In genomic region chr3:116662463-116662863, GRCm38 (mm10) we compare ENCODE assay signal across 8 mouse cellular contexts. TPM values are rescaled to one million over a fixed set of nuclear protein-coding genes. Genes with fewer than 3 reads are reported as not detected.
DNase-seq lines count a peak whose midpoint lies in the region; ATAC-seq lines count a peak whose summit lies in the region.

Gene Mfsd14a (minus strand): TSS chr3:116662677.

- H3K4me3 ChIP-seq in hindbrain, embryonic 12.5 days, result peak within 1 kb of the TSS; percentile 98

- WGBS in hindbrain, embryonic 12.5 days, result under 1% methylated on average over 39 of the region's 39 CpGs

- H3K9ac ChIP-seq in hindbrain, embryonic 12.5 days, result peak within 1 kb of the TSS; percentile 98

- H3K9me3 ChIP-seq in hindbrain, embryonic 12.5 days (replicated peaks), result no peaks in the 10 kb centered on the region

- peaks cover 31% of the 10 kb centered on the region for H3K4me1 ChIP-seq in hindbrain, embryonic 12.5 days

- peak; percentile 99 for ATAC-seq in hindbrain, embryonic 12.5 days (ENCODE audit: low FRiP score)

- peak; percentile 98 for DNase-seq in NIH3T3 (ENCODE audit: low read depth)
- DNase-seq in cerebellum, postnatal 10 days, result peak; percentile 100
- peak; percentile 92 to 98 for DNase-seq in frontal cortex, postnatal 10 days (ENCODE audit: low spot score in 2 of 2)
- DNase-seq in layer of hippocampus, postnatal 14 days (ENCODE audit: low spot score in 2 of 2), result peak; percentile 96 to 98
- DNase-seq in lung, postnatal 14 days, result peak; percentile 100
- DNase-seq in retina, adult 2 months (ENCODE audit: low read depth, low spot score), result peak; percentile 83
- DNase-seq in thymus, postnatal 36 days, result peak; percentile 99 to 100

- H3K27ac ChIP-seq in hindbrain, embryonic 12.5 days, result peak within 1 kb of the TSS; percentile 96

- peak within 1 kb of the TSS; percentile 63 for H3K4me2 ChIP-seq in hindbrain, embryonic 12.5 days (replicated peaks)

- no peaks in the 10 kb centered on the region for H3K27me3 ChIP-seq in hindbrain, embryonic 12.5 days

- H3K36me3 ChIP-seq in hindbrain, embryonic 12.5 days, result no peaks in the 10 kb centered on the region

RNA-seq across cellular contexts. Expression of gene Mfsd14a, which starts in this region (rescaled TPM):
- polyA plus RNA-seq in hindbrain, embryonic 12.5 days (2016; fragmentation: Nextera tagmentation; extraction: Ambion mirVana), result 72.8 and 77.1 TPM in 2 replicates
- 10 to 100 TPM; 54.9 to 57.0 TPM for total RNA-seq in layer of hippocampus, postnatal 14 days (2021)

Comparison
In these comparisons a context has a peak if more than half of its experiments do, and no peak if none do; other contexts are left out.
1. Peak in every context shown above with its lines: DNase-seq, ATAC-seq, H3K4me3 ChIP-seq and H3K27ac ChIP-seq.